Mouse (Mus musculus) heart, adult 2 months (tissue): ENCODE measurements at regions not wholly inside any gene's neighbourhood (a gene's known extent, or its start where the extent isn't known, plus 50 kb on each side); places are given as distances from the start of the nearest gene placed in this dataset.

Experiments
- CTCF ChIP-seq: fragments of 200-600 bp; IDR thresholded peaks from 2 replicates; pipeline ENCODE4 v1.8.1; 2022; ENCODE audit warnings: antibody characterized with exemption, mild to moderate bottlenecking, moderate library complexity
- EP300 ChIP-seq: fragments of 200-500 bp; IDR thresholded peaks from 2 replicates; pipeline ENCODE4 v1.6.1; 2011; ENCODE audit warnings: low read depth, low read length, control low read depth; ENCODE audit not compliant: insufficient read depth
- POLR2A ChIP-seq: fragments of 200-500 bp; IDR thresholded peaks from 2 replicates; pipeline ENCODE4 v1.6.1; 2011; ENCODE audit warnings: mild to moderate bottlenecking, low read depth, low read length, control low read depth; ENCODE audit not compliant: insufficient read depth

GRCm38 (mm10) chr4:39809950-39810349 lies 332.9 kb upstream of the Aco1 start:
- TF ChIP-seq CTCF, result no peak
- no peak for TF ChIP-seq EP300
- no peak for TF ChIP-seq POLR2A
